Mouse (Mus musculus) WW6 (cell line): ENCODE measurements around the gene Vgll2.

Source experiments
- DNase-seq: peaks from one replicate; pipeline ENCODE4 v3.0.0-alpha.2; 2013; ENCODE audit warnings: low read depth, low spot score

The Vgll2 gene

DNA sequence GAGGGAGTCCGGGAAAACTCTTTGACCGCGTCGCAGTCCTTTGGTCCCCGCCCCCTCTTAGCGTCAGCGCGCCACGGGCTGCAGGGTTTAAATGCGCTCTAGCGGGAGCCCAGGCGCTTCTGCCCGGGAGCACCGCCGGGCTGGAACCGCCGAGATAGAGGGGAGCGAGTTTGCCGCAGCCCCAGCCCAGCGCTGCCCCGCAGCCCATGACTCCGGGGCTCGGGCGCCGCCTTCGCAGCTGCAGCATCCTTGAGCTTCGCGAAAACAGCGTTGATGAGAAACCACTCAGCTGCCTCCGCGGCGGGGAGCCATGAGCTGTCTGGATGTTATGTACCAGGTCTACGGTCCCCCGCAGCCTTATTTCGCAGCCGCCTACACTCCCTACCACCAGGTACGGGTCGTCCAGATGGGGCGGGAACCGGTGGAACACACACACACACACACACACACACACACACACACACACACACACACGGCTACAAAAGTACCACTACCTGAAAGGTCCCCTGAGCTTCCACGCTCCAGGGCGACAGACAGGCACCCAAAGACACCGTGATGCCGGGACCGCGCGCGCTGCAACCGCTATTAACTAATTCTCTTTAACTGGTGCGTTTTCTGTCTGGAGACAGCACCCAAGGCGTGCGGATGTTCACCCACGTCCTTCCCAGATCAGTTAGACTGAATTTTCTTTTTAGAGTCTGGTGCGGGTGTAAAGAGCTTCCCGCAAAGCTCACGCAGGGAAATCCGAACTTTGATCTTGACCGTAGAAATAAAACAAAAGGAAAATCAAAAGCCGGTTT lies at the start of gene Vgll2:
Gene Vgll2, plus strand, starts transcription at position 90 of the 800 bp plus-strand sequence.
- no peak for DNase-seq

DNA sequence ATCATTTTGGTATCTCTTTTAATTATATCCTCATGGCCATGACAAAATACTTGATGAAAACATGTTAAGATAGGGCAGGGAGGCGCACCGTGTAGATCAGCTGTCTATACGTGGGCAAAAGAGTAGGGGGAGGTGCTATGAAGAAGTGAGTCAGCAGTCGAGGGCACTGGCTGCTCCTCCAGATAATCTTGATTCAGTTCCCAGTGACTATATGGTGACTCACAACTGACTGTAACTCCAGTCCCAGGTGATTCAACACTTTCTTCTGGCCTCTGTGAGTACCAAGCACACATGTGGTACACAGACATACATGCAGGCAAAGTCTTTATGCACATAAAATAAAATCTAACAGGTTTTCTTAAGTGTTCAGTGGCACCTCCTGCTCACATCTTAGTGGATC lies 47.2 kb upstream of the Vgll2 start:
- no peak for DNase-seq

DNA sequence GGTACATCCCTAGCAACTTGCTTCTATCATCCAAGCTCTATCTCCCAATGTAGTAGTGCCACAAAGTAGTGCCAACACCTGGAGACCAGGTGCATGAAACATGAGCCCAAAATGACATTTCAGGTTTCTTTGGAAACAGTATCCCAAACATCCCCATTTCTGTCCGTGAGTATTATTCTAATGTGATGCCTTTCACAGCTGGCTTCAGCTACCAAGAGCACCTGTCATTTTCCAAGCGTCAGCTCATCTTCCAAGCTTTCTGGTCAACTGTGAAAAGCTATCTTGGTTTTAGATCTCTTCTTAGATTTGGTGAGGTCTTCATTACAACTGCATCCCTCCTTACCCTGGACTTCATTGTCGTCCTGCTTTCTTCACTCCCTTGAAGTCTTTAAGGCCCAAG lies 46.7 kb upstream of the Vgll2 start:
- no peak for DNase-seq

DNA sequence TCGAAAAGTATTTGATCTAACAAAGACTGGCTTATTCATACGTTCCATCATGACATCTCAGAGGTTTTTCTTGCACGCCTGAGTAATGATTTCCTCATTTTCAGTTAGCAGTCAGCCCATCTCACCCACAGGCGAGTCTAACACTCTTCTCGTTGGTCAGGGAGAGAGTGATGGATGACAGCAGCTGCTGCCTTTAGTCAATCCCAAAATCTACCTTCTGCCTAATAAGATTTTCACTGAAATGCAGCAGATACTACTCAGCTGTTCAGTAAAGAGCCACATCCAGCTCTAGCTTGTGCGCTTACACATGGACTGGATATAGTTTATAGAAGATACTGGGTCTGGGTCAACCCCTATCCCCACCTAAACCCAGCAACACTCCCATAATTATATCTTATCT lies 40.7 kb upstream of the Vgll2 start:
- DNase-seq: no peak

DNA sequence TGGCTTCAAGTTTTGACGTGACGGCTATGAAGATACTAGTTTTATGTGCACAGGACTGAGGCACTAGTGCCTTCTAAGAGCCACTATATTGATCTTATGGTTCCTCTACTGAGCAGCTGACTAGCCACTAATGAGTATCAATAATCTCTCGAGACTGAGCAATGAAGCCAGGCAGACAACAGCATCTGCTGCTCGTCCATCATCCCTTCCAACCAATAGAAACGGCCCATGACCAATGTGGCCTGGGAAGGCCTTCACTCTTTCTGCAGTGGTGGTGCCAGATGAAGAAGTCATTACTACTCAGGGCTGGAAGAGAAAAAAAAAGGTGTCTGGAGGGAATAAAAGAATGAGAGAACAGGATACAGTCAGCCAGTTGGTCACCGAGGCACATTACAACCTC lies 39.9 kb upstream of the Vgll2 start:
- no peak for DNase-seq

DNA sequence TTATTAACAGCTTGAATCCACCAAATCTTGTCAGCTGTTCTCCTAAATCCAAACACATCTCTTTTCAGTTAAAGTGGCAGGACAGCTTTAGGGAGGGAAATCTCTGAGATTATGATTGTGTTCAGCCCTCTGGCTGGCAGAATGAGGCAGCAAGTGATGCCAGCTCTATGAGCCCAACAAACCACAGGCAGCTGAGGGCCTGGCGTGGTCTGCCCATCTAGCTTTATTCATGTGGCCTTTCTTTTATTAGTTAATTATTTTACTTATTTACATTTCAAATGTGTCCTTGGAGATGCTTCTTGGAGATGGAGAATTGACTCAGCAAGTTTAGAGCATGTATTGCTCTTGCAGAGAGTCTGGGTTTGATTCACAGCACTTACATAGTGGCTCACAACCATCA lies 3.8 kb upstream of the Vgll2 start:
- DNase-seq: no peak

DNA sequence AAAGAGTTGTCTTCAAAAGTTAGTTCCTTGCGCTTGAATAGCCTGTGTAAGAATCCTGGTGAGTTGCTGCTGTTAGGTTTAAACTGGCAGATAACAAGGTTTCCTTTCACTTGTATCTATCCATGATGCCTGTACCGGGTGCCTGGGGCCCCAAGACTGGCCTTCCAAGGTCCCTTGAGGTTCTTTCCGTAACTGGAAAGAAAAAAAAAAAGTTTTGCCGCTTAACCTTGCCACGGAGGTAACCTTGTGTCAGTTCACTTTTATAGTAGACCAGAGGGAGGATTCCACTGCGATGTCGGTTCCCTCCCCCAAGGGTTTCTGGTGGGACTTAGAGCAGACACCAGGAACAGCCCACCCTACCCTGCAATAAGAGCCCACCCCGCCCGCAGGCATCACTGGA lies 1.1 kb upstream of the Vgll2 start:
- DNase-seq: no peak

DNA sequence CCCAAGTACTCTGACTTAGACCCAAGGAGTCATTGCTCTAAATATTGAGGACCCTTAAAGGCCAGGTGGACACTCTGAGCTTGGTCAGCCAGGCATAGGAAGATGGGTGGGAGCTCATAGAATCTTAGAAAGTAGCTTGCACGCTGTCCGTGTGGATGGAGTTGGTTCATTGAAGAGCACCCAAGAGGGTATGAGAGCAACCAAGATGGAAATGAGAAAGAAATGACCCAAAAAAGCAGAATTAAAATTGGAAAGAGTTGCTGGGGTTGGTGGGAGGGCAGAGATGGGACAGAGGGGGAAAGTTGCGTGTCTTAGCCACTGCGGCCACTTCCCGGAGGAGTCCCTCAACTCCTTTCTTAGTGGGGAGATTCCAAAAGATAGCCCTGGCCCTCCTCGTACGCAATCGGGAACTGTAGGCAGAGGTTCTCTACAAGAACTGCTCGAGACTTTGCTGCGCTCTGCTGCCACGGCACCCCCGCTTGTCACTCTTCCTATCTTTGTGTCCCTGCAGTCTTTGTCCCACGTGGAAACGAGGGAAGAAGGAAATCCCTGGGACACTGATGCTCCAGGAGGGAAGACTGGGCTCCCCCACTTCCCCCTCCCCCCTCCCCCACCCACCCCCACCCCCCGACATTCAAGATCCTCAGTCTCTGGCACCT lies 437 bp upstream of the Vgll2 start:
- no peak for DNase-seq

DNA sequence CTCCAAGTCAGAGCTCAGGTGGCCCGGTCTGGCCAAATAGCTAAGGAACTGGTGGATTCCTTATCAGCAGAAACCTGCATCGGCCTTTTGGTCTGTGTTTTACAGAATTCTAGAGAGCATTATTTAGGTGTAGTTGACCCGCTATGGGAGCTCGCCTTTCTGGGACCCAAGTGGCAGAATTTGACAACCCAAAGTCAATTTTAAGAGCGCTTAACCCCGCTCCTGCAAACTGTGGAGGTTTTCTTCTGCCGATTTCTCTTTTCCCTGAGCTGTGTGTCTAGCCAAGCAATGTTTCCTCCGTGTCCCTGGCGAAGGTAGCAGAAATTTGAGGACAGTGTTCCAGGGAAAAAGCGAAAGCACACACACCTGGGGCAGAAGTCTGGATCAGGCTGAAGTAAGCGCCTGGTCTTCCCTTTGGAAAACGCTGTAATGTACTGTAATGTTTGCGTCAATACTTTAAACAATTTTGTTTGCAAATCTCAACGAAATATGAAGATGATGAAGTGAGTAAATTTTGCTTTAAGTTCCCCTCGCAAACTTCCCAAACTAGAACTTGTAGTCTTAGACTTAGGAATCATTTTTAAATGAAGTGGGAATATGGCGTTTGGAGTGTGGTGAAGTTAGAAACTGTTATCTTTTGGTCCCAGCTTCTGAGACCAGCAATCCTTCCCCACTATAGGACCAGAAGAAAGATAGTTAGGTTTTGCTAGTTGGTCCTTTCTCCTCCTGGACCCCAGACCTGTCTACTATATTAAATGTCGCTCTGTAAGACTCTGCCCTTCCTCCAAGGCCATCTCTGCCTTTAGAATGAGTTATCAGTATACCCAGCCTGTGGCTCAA lies 1.1 kb downstream of the Vgll2 start:
- DNase-seq: no peak

DNA sequence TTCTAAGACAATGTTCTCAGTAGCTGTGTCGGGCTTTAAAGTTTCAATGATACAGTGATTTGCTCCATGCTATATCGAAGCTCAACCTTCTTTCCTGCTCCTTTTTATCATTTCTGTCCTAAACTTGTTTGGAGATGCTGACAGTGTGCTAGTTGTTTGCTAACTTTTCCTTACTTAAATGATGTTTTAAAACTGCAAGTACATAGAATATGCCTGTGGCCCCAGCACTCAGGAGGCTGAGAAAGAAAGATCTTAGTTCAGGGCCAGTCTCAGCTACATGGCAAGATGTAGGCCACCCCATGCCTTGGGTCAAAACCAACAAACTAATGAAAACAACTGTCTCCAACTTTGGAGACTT lies 1.7 kb downstream of the Vgll2 start:
- DNase-seq: no peak

DNA sequence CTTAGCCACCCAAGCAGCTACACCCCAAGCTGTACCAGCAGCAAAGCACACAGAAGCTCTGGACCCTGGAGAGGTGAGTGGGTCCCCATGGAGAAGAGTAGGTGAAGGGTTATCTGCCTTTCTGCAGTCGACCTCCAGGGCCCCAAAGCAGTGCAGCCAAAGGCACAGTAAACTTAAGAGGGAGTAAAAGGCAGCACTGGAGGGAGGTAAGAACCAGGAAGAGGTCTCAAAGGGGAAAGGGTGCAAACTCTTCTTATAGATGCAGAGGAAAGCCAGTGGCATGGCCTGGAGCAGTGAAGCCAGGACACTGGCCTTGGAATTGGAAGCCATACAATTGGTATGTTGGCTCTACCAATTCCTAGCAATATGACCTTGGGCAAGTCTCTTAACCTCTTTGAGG lies 3.0 kb downstream of the Vgll2 start:
- DNase-seq: no peak

DNA sequence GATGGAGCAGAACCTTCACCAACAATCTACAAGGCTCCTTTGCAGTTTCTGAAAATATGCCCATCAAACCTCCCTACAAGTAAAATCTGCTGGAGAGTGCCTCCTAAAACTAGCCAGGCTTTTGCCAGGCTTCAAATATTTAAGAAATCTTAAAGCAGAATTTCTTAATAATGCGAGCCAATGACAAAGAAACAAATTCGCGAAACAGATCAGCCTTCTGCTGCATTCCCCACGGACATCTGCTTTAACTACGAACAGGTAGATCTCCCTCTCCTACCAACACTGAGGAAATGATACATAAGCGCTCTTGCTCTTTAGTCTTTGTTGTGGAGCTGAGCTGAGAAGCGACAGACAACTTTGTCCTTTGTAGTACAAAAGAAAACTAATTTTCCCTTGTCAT lies 3.5 kb downstream of the Vgll2 start:
- no peak for DNase-seq

DNA sequence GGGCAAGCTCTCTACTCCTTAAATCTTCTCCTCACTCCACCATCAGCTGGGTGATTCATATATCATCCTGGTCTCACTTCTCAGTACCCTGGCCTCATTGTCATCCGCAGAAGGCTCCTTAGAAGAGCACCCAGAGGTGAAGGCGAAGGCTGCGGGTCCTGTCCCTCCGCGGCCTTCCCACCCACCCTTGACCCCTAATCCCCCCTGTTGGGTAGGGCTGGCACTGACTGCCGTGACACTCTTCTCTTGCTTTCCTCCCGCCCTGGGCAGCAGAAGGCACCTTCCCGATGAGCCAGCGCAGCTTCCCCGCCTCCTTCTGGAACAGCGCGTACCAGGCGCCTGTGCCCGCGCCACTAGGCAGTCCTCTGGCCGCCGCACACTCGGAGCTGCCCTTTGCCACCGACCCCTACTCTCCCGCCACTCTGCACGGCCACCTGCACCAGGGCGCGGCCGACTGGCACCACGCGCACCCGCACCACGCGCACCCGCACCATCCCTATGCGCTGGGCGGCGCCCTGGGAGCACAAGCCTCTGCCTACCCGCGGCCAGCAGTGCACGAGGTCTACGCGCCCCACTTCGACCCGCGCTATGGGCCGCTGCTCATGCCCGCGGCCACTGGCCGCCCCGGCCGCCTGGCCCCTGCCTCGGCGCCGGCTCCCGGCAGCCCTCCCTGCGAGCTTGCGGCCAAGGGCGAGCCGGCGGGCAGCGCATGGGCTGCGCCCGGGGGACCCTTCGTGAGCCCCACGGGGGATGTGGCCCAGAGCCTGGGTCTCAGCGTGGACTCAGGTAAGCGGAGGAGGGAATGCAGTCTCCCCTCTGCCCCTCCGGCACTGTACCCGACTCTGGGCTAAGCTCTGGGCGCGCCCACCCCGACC lies 5.1 kb downstream of the Vgll2 start:
- DNase-seq: no peak

DNA sequence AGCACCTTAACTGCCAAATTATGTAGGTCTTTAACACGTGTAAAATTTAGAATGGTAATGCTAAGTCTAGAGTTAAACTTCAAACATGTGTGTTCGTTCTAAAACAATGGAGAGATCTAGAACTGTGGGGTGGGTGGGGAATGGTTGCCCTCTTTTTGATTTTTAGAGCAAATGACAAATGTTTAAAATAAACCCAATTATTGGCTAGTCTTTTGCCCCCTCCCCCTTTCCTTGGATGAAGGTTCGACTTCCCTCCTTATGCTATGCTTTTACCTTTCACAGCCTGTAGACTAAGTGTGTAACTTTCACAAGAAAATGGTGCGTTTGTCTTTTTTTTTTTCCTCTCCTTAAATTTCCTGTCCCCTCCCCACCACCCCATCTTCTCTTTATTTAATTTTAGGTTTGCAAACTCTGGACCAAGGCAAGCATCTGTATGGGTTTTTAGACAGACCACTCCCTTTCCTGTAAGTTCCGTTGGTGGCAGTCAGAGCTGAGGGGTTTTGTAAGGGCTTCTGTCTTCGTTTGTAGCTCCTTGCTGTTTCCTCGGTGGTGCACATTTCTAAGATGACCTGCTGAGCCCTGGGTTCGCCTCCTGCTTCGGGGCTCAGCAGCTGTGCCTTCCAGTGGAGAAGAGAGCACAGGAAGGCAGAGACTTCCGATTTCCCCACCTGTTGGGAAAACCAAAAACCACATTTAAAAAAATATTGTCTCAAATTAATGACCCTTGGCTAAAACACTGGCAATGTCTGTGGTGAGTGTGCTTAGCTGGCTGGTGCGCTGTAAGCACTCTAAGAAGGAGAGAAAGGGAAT lies 6.5 kb downstream of the Vgll2 start:
- no peak for DNase-seq

DNA sequence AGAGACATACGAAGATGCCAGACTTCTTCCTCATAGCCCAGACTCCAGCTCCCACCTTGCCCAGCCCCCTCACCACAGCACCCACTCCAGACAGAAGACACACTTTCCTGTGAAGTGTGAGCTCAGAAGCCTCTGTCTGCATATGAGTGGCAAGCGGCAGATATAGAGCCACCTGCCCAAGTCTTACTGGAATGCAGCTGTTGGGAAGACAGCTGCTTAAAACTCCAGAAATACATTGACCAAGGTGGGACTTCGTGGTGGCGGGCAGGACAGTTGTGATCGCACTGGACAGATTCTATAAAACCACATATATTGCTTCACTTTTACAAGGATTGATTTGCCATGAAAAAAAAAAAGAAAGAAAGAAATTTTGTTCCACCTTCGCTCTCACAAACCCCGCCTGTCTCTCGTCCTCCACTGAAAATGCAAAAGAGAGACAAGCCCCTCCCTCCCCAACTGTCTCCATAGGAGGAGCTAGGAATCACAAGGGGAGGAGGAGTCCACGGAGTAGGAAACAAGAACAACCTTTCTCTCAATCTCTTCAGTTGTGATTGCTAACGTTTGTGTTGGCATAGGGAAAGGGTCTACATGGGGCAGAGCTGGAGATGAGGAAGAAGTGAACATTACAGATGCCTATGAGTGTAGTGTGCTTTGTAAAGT lies 7.2 kb downstream of the Vgll2 start:
- no peak for DNase-seq

DNA sequence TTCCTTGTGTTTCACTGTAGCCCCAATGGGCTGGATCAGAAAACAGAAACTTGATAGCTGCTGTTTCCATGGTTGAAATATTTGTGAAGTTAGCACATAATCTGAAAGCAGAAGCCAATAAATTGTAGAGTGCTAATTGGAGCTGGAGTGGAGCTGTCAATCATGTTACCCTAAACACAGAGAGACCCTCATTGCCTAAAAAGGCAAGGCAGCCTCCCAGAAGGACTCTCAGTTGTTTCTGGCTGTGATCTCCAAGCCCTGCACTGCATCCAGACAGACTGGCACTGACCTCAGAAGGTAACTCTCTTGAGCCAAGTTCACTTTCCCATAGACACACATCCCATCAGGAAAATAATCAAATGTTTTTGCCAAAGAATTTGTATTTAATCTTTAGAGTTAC lies 11.4 kb downstream of the Vgll2 start:
- no peak for DNase-seq

DNA sequence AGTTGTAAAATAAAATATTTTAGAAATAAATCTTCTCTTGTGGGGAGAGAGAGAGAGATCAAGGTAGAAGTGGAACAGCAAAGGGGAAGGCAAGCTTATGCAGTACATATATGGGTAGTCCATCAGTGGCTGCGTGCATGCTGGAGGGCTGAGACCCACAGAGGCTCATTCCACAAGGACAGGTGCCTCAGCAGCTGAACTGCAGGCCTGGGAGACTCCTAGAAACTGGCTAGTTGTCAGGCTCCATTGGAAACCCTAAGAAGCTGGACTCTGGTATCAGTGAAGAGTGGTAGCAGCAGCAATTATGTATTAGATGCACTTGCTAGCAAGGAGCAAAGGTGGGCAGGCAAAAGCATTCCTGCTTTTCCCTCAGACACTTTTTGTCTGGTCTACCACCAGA lies 17.1 kb downstream of the Vgll2 start:
- no peak for DNase-seq

DNA sequence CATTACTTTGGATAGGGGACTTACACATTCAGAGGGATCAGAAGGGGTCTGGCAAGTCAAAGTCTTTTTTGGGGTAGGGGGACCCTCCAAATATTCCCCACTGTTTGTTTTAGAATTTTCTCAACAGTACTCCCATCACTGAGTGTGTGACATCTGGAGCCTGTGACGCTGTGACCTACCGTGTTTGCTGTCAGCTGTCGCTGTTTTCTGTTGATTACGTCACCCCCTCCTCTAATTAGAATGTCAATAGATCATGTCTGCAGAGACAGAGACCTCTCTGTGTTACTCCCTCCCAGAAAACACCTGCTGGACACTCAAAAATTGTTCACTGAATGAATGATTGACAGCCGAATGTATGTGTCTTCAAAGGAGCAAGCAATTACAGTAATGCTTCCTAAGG lies 20.8 kb downstream of the Vgll2 start:
- no peak for DNase-seq

DNA sequence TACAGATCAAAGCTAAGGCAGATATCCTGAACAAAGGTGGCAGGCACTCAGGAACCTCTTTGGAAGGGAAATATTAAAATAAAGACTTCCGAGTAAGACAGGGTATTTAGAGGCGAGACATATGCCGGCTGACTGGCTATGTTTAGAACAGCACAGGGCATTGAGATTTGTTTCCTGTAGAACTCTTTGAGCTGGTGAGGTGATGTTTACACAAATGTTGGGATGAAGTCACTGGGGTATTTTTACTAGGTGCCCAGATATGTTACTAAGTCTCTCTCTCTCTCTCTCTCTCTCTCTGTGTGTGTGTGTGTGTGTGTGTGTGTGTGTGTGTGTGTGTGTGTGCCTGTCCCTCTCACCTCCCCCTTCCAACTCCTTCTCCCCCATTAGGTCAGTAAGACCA lies 26.0 kb downstream of the Vgll2 start:
- no peak for DNase-seq

DNA sequence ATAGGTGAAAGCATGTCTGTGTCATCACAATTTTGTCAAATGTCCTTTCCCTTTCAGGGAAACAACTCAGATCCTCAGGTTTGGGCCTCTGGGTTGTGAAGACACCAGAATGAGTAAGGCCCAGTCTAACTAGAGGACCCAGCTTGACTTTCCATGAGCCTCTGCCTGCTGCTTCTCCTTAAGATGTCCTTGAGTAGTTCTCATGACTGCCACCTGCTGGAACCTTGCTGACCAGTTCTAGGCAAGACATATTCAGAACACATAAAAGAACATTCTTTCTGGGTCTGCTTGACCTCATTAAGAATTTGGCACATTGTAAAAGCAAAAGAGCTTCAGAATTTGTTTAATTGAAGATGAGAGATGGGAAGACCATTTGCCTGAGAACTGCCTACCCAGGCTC lies 50.2 kb downstream of the Vgll2 start:
- peak; percentile 13 for DNase-seq
